Mouse (Mus musculus) lung, postnatal 14 days (tissue): ENCODE results near the gene D7Ertd443e.

Source experiments
- DNase-seq: peaks from one replicate; pipeline ENCODE4 v3.0.0; 2021

Gene D7Ertd443e

DNA sequence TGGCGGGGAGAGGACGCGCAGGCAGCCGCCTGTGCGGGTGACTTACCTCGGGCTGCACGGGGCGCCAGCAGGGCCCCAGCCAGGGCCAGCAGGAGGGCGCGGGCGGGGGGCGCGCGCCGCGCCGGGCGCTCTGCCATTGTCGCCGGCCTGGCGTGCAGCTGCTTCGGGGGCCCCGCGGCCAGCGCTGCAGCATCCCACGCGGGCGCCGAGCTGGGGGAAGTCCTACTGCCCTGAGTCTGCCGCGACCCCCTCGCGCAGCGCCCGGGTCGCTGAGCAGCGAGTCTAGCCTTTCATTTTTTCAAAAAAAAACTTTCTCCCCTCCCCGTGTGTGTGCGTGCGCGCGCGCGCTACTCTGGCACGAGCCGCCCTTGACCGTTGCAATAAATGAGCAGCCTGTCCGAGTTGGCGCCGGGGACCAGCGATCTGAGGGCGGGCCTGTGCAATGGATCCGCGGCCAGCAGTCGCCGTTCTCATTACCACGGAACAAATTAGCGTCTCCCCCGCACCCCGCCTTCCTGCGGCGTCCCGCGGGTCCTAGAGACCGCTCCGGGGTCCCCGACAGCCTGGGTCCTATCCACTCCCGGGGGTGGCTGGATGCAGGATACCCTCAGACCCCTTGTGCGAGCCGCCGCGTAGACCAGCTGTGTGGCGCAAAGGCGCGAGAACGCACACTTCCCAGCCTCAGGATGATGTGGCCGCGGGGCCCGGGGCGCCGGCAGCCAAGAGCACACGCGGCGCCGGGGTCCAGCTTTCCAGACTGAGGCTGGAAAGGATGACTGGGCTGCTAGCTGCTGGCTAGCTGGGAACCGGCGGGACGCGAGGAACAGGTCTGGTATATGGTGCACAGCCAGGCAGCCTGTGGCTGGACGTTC lies 160.5 kb downstream of the D7Ertd443e start:
- DNase-seq, result peak; percentile 66

DNA sequence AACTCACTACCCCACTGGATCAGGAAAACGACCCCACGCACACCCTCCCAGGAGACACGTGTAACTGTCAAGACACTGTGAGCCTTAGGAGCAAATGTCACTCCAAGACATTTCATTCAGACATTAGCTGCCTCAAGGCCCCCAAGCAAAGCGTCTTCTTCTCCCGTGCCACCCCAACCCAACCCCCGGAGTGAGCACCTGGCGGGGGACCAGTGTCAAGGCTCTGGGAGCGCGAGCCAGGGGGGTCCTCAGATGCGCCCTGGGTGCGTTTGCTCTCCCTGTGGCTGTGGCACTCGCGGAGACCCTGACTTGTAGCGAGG lies 161.1 kb downstream of the D7Ertd443e start:
- DNase-seq, result no peak

DNA sequence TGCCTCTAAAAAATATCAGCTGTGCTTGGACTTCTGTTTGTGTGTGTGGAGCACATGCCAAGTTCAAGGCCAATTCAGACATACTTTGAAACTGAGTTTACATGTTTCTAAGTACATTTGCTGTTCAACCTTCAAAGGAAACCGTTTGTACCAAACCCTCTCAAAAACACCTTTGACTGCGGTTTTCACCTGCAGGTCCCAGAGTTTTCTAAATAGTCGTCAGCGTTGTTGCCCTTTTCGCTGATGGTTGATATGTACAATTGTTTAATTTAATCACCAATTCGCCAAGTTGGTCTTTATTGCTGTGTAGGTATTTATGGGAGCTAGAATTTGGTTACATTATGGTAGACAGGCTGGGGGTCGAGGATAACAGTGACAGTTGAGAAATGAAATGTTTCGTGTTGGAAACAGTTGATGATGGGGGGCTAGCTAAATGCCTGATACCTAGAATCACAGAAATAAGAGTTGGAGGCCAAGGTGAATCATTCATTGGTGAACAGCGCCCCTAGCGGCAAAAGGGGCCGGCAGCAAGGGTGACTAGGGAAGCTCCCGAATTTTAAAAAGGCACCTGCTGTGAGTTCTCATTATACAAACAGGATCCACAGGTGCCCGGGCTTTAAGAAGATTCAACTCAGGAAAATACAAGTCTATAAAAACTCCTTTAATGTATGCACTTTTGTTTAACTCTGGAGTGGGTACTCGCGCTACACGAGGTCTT lies 161.9 kb downstream of the D7Ertd443e start:
- DNase-seq, result peak; percentile 90
